Mouse (Mus musculus): ENCODE measurements around the gene Olfr652. TPM values are rescaled to one million over a fixed set of nuclear protein-coding genes. Genes with fewer than 3 reads are reported as not detected.

Olfr652 gene
- polyA plus RNA-seq, 1 experiment: not detected

GRCm38 (mm10) chr7:104604727-104605126, 44.0 kb downstream of the Olfr652 start:
- Histone ChIP-seq H3K4me3 (replicated peaks) (no peak overlapping the region), H3K36me3 (ENCODE audit: control insufficient read depth) (no peaks in the 10 kb centered on the region), H3K27me3 (ENCODE audit: control insufficient read depth) (no peaks in the 10 kb centered on the region), H3K4me1 (ENCODE audit: control insufficient read depth) (no peaks in the 10 kb centered on the region), H3K9me3 (ENCODE audit: control insufficient read depth, low read length) (no peaks in the 10 kb centered on the region)
- TF ChIP-seq GATA1 (IDR thresholded peaks at IDR 0.05; ENCODE audit: low read length): no peak
- TF ChIP-seq TAL1 (IDR thresholded peaks at IDR 0.05; ENCODE audit: low read length): no peak

GRCm38 (mm10) chr7:104613655-104614054, 53.0 kb downstream of the Olfr652 start, which contains the start of gene Olfr656:
Olfr656 (plus strand) TSS chr7:104613955.
- Histone ChIP-seq H3K27me3 (ENCODE audit: control insufficient read depth) (no peaks in the 10 kb centered on the region), H3K4me3 (replicated peaks) (no peak within 1 kb of the TSS), H3K9me3 (ENCODE audit: control insufficient read depth, low read length) (peaks cover 8% of the 10 kb centered on the region; the same call in 1 of the 2 replicates), H3K4me1 (ENCODE audit: control insufficient read depth) (no peaks in the 10 kb centered on the region), H3K36me3 (ENCODE audit: control insufficient read depth) (no peaks in the 10 kb centered on the region)
- no peak for TF ChIP-seq GATA1 (IDR thresholded peaks at IDR 0.05; ENCODE audit: low read length)
- TF ChIP-seq TAL1 (IDR thresholded peaks at IDR 0.05; ENCODE audit: low read length): no peak

Other genes starting within 250 kb of the Olfr652 start
- not detected in 2 replicates for gene Trim12a, start 245.4 kb upstream of the Olfr652 start, polyA plus RNA-seq (2012)
- not detected in 2 replicates for gene Trim34b, start 231.4 kb upstream of the Olfr652 start, polyA plus RNA-seq (2012)
- gene Trim12c, start 207.5 kb upstream of the Olfr652 start, polyA plus RNA-seq (2012): 0.04 and 0.05 TPM in 2 replicates
- not detected in 2 replicates for gene Trim30b, start 191.0 kb upstream of the Olfr652 start, polyA plus RNA-seq (2012)
- not detected in 2 replicates for gene Trim30c, start 160.1 kb upstream of the Olfr652 start, polyA plus RNA-seq (2012)
- gene Trim30a, start 95.7 kb upstream of the Olfr652 start, polyA plus RNA-seq (2012): not detected in 2 replicates
- gene Trim30d, start 53.1 kb upstream of the Olfr652 start, polyA plus RNA-seq (2012): not detected in 2 replicates
- not detected in 2 replicates for gene Olfr651, start 10.8 kb upstream of the Olfr652 start, polyA plus RNA-seq (2012)
- gene Olfr653, start 16.4 kb downstream of the Olfr652 start, polyA plus RNA-seq (2012): not detected in 2 replicates
- not detected in 2 replicates for gene Olfr654, start 26.1 kb downstream of the Olfr652 start, polyA plus RNA-seq (2012)
- not detected in 2 replicates for gene Olfr655, start 40.9 kb downstream of the Olfr652 start, polyA plus RNA-seq (2012)
- gene Olfr656, start 53.1 kb downstream of the Olfr652 start, polyA plus RNA-seq (2012): not detected in 2 replicates
- gene Olfr657, start 63.9 kb downstream of the Olfr652 start, polyA plus RNA-seq (2012): not detected in 2 replicates
- gene Olfr658, start 86.4 kb downstream of the Olfr652 start, polyA plus RNA-seq (2012): not detected in 2 replicates
- gene Olfr659, start 105.9 kb downstream of the Olfr652 start, polyA plus RNA-seq (2012): not detected in 2 replicates
- gene Olfr661, start 125.6 kb downstream of the Olfr652 start, polyA plus RNA-seq (2012): not detected in 2 replicates
- gene Usp17le, start 216.6 kb downstream of the Olfr652 start, polyA plus RNA-seq (2012): not detected in 2 replicates

All from erythroblast, embryonic 14.5 days (primary cell).